Mouse (Mus musculus): ENCODE results near the gene Rgs14. TPM values are rescaled to one million over a fixed set of nuclear protein-coding genes. Genes with fewer than 3 reads are reported as not detected.

The Rgs14 gene
- total RNA-seq, 2 experiments from 2014 or later, result 3.2 to 6.9 TPM

GRCm38 (mm10) chr13:55399300-55400038 is 29.9 kb downstream of the Rgs14 start:
- 0 out of 2 replicates have a peak, but pooled peaks have one; percentile 11 for ATAC-seq (replicated peaks; ENCODE audit: low FRiP score, low TSS enrichment, poor library complexity, severe bottlenecking)

- ATAC-seq (replicated peaks; ENCODE audit: low FRiP score, low TSS enrichment, poor library complexity, severe bottlenecking), result no peak
Measured at GRCm38 (mm10) chr13:55400039-55400346, 30.5 kb downstream of the Rgs14 start.

GRCm38 (mm10) chr13:55403266-55403665 is 33.7 kb downstream of the Rgs14 start:
- ATAC-seq (replicated peaks; ENCODE audit: low FRiP score, low TSS enrichment, poor library complexity, severe bottlenecking), result no peak

- no peak for ATAC-seq (replicated peaks; ENCODE audit: low FRiP score, low TSS enrichment, poor library complexity, severe bottlenecking)
Measured at GRCm38 (mm10) chr13:55403935-55404852, 34.7 kb downstream of the Rgs14 start.

- ATAC-seq (replicated peaks; ENCODE audit: low FRiP score, low TSS enrichment, poor library complexity, severe bottlenecking), result peak; percentile 73
Measured at GRCm38 (mm10) chr13:55404853-55405782, 35.6 kb downstream of the Rgs14 start.

- no peak for ATAC-seq (replicated peaks; ENCODE audit: low FRiP score, low TSS enrichment, poor library complexity, severe bottlenecking)
Measured at GRCm38 (mm10) chr13:55405783-55406390, 36.4 kb downstream of the Rgs14 start.

GRCm38 (mm10) chr13:55407341-55407740 is 37.8 kb downstream of the Rgs14 start:
- ATAC-seq (replicated peaks; ENCODE audit: low FRiP score, low TSS enrichment, poor library complexity, severe bottlenecking), result no peak

- no peak for ATAC-seq (replicated peaks; ENCODE audit: low FRiP score, low TSS enrichment, poor library complexity, severe bottlenecking)
Measured at GRCm38 (mm10) chr13:55408546-55409120, 39.1 kb downstream of the Rgs14 start.

GRCm38 (mm10) chr13:55411826-55412225 is 42.3 kb downstream of the Rgs14 start:
- no peak for ATAC-seq (replicated peaks; ENCODE audit: low FRiP score, low TSS enrichment, poor library complexity, severe bottlenecking)

GRCm38 (mm10) chr13:55412643-55413307 is 43.2 kb downstream of the Rgs14 start:
- peak; percentile 81 for ATAC-seq (replicated peaks; ENCODE audit: low FRiP score, low TSS enrichment, poor library complexity, severe bottlenecking)

GRCm38 (mm10) chr13:55413333-55413732 is 43.8 kb downstream of the Rgs14 start:
- ATAC-seq (replicated peaks; ENCODE audit: low FRiP score, low TSS enrichment, poor library complexity, severe bottlenecking), result peak; percentile 78

- no peak for ATAC-seq (replicated peaks; ENCODE audit: low FRiP score, low TSS enrichment, poor library complexity, severe bottlenecking)
Measured at GRCm38 (mm10) chr13:55414743-55415380, 45.3 kb downstream of the Rgs14 start, which contains the start of gene Pfn3. Gene Pfn3 (minus strand): TSS chr13:55415232.

- ATAC-seq (replicated peaks; ENCODE audit: low FRiP score, low TSS enrichment, poor library complexity, severe bottlenecking), result peak; percentile 68
Measured at GRCm38 (mm10) chr13:55418004-55418403, 48.5 kb downstream of the Rgs14 start.

- ATAC-seq (replicated peaks; ENCODE audit: low FRiP score, low TSS enrichment, poor library complexity, severe bottlenecking), result no peak
Measured at GRCm38 (mm10) chr13:55419142-55419541, 49.6 kb downstream of the Rgs14 start.

- ATAC-seq (replicated peaks; ENCODE audit: low FRiP score, low TSS enrichment, poor library complexity, severe bottlenecking), result no peak
Measured at GRCm38 (mm10) chr13:55420018-55420932, 50.7 kb downstream of the Rgs14 start.

- ATAC-seq (replicated peaks; ENCODE audit: low FRiP score, low TSS enrichment, poor library complexity, severe bottlenecking), result peak; percentile 43
Measured at GRCm38 (mm10) chr13:55420933-55421800, 51.6 kb downstream of the Rgs14 start.

All from megakaryocyte-erythroid progenitor cell, adult 5-6 weeks (primary cell).